Mouse (Mus musculus) brain, adult 2 months (tissue): ENCODE data around the gene Cdcp2.
"Not testable (repeated sequence)": the region's sequence is repeated elsewhere in the genome, so short reads cannot be mapped to it uniquely, and the experiment has no call there.

Experiments
- DNase-seq: peaks from one replicate; pipeline ENCODE4 v3.0.0; 2011; ENCODE audit warnings: low read depth, low spot score

The Cdcp2 gene

GRCm38 (mm10) chr4:107091696-107092095, 5.0 kb upstream of the Cdcp2 start:
- no peak for DNase-seq

GRCm38 (mm10) chr4:107094484-107095187, 2.1 kb upstream of the Cdcp2 start:
- no peak for DNase-seq

GRCm38 (mm10) chr4:107096043-107096442, 648 bp upstream of the Cdcp2 start:
- peak; percentile 29 for DNase-seq

- DNase-seq = no peak
Observed at GRCm38 (mm10) chr4:107097871-107098270, 1.2 kb downstream of the Cdcp2 start.

GRCm38 (mm10) chr4:107098375-107098774, 1.7 kb downstream of the Cdcp2 start:
- DNase-seq = no peak

- DNase-seq = no peak
Observed at GRCm38 (mm10) chr4:107098791-107099525, 2.3 kb downstream of the Cdcp2 start.

GRCm38 (mm10) chr4:107102220-107102619, 5.5 kb downstream of the Cdcp2 start:
- DNase-seq = no peak

- DNase-seq = no peak
Observed at GRCm38 (mm10) chr4:107106777-107107176, 10.1 kb downstream of the Cdcp2 start.

- peak; percentile 85 for DNase-seq
Observed at GRCm38 (mm10) chr4:107108291-107108731, 11.6 kb downstream of the Cdcp2 start.

- not testable (repeated sequence) for DNase-seq
Observed at GRCm38 (mm10) chr4:107109181-107109580, 12.5 kb downstream of the Cdcp2 start.

GRCm38 (mm10) chr4:107114278-107114677, 17.6 kb downstream of the Cdcp2 start:
- DNase-seq = no peak

GRCm38 (mm10) chr4:107117741-107118385, 21.2 kb downstream of the Cdcp2 start:
- DNase-seq = peak; percentile 15

- no peak for DNase-seq
Observed at GRCm38 (mm10) chr4:107119056-107119455, 22.4 kb downstream of the Cdcp2 start.

GRCm38 (mm10) chr4:107120676-107121075, 24.0 kb downstream of the Cdcp2 start:
- DNase-seq = no peak

- DNase-seq = peak; percentile 30
Observed at GRCm38 (mm10) chr4:107121165-107121943, 24.7 kb downstream of the Cdcp2 start.

- DNase-seq = peak; percentile 77
Observed at GRCm38 (mm10) chr4:107124376-107124775, 27.7 kb downstream of the Cdcp2 start.

- DNase-seq = peak; percentile 51
Observed at GRCm38 (mm10) chr4:107125101-107125500, 28.4 kb downstream of the Cdcp2 start.

GRCm38 (mm10) chr4:107126389-107126788, 29.7 kb downstream of the Cdcp2 start:
- no peak for DNase-seq

GRCm38 (mm10) chr4:107126891-107127524, 30.3 kb downstream of the Cdcp2 start:
- no peak for DNase-seq

GRCm38 (mm10) chr4:107127901-107128669, 31.4 kb downstream of the Cdcp2 start:
- DNase-seq = peak; percentile 63
